Mouse (Mus musculus) forebrain, embryonic 11.5 days (tissue): ENCODE data around the gene Tfeb. TPM values are rescaled to one million over a fixed set of nuclear protein-coding genes. Genes with fewer than 3 reads are reported as not detected.

ENCODE experiments used
- ATAC-seq: fragments of 200-750 bp; cut with Nextera tagmentation; replicated peaks from 2 replicates; pipeline ENCODE4 v1.8.0; 2017; ENCODE audit warnings: moderate TSS enrichment; ENCODE audit not compliant: low FRiP score
- DNase-seq: peaks from one replicate; pipeline ENCODE4 v3.0.0-alpha.2; 2017; ENCODE audit warnings: low spot score
- H3K27ac ChIP-seq: fragments of 300-500 bp; sonication (generic); 2 replicates; pipeline ENCODE4 v1.5.1; 2014; ENCODE audit warnings: low read depth, low read length
- H3K27me3 ChIP-seq: fragments of 300-500 bp; sonication (generic); 2 replicates; pipeline ENCODE4 v1.6.1; 2014; ENCODE audit warnings: mild to moderate bottlenecking, low read length, mixed read lengths; ENCODE audit not compliant: control insufficient read depth, insufficient read depth
- H3K36me3 ChIP-seq: fragments of 300-500 bp; sonication (generic); 2 replicates; pipeline ENCODE4 v1.6.1; 2014; ENCODE audit warnings: mild to moderate bottlenecking, low read length, moderate library complexity, mixed read lengths; ENCODE audit not compliant: control insufficient read depth, insufficient read depth
- H3K4me1 ChIP-seq: fragments of 300-500 bp; sonication (generic); replicated peaks from 2 replicates; pipeline ENCODE4 v1.6.1; 2014; ENCODE audit warnings: low read length, mixed read lengths; ENCODE audit not compliant: control insufficient read depth, insufficient read depth
- H3K4me2 ChIP-seq: fragments of 300-500 bp; sonication (generic); 2 replicates; pipeline ENCODE4 v1.6.1; 2014; ENCODE audit warnings: low read depth, mild to moderate bottlenecking, low read length, moderate library complexity, mixed read lengths; ENCODE audit not compliant: severe bottlenecking
- H3K4me3 ChIP-seq: fragments of 300-500 bp; sonication (generic); 2 replicates; pipeline ENCODE4 v1.5.1; 2014; ENCODE audit warnings: low read depth, low read length
- H3K9ac ChIP-seq: fragments of 300-500 bp; sonication (generic); 2 replicates; pipeline ENCODE4 v1.6.1; 2014; ENCODE audit warnings: low read length
- H3K9me3 ChIP-seq: fragments of 300-500 bp; sonication (generic); 2 replicates; pipeline ENCODE4 v1.6.1; 2016; ENCODE audit warnings: low read length, mixed read lengths; ENCODE audit not compliant: control insufficient read depth
- WGBS: fragments of 180-500 bp; shearing (Covaris S2); extraction: QIAGEN DNeasy Blood & Tissue Kit; methylation state at CpG from one replicate; pipeline ENCODE4 v1.1.7; 2014; 5-methylcytosine and 5-hydroxymethylcytosine counted together
- polyA plus RNA-seq: library from polyadenylated mRNA; unstranded; fragments of >200 nt; fragmentation: Nextera tagmentation; extraction: Ambion mirVana; gene quantifications from 2 replicates; pipeline ENCODE4 v1.2.1, GENCODE M21; 2014

The Tfeb gene
- polyA plus RNA-seq, 1 experiment from 2014 or later = 1.9 TPM

GRCm38 (mm10) chr17:47796156-47796816 is 59.5 kb downstream of the Tfeb start:
- Histone ChIP-seq H3K36me3 (no peaks in the 10 kb centered on the region), H3K4me3 (no peak overlapping the region), H3K4me1 (peaks cover 2% of the 10 kb centered on the region; the same call in 1 of the 2 replicates), H3K27me3 (no peaks in the 10 kb centered on the region), H3K4me2 (no peak overlapping the region), H3K9me3 (no peaks in the 10 kb centered on the region), H3K9ac (no peak overlapping the region), H3K27ac (no peak overlapping the region)
- peak; percentile 34; the same call in 1 of the 2 replicates for ATAC-seq
- no peak for DNase-seq
- WGBS = 61% methylated on average over 16 of the region's 16 CpGs

- DNase-seq (no peak), ATAC-seq (no peak)
- Histone ChIP-seq H3K36me3 (no peaks in the 10 kb centered on the region), H3K9me3 (no peaks in the 10 kb centered on the region), H3K27me3 (peaks cover under 1% of the 10 kb centered on the region; the same call in 1 of the 2 replicates), H3K4me2 (no peak overlapping the region), H3K27ac (no peak overlapping the region), H3K9ac (no peak overlapping the region), H3K4me1 (peaks cover 2% of the 10 kb centered on the region; the same call in 1 of the 2 replicates), H3K4me3 (no peak overlapping the region)
- 76% methylated on average over 4 of the region's 4 CpGs for WGBS
These were observed 60.1 kb downstream of the Tfeb start for GRCm38 (mm10) chr17:47796968-47797367.

DNA sequence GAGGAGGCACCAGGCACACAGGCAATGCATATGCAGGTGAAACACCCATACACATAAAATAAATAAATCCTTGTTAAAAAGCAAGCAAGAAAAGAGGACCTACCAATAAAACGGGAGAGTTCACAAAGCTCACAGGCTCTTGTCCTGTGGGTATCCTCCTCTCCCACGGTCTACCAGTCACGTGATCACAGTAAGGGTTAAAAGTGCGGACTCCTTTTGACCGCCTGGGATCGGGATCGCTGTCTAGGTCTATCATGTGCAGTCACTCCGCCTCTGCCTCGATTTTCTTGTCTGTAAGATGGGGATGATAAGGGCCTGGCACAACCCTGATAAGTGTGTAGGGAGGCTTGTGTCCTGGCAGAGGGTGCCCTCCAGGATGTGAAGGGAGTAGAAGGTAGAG is 60.6 kb downstream of the Tfeb start:
- H3K9me3 ChIP-seq = no peaks in the 10 kb centered on the region
- WGBS = 85% methylated on average over 9 of the region's 9 CpGs
- no peak for DNase-seq
- H3K27me3 ChIP-seq = peaks cover 2% of the 10 kb centered on the region; the same call in 1 of the 2 replicates
- H3K4me1 ChIP-seq = peaks cover 2% of the 10 kb centered on the region; the same call in 1 of the 2 replicates
- no peak overlapping the region for H3K4me3 ChIP-seq
- ATAC-seq = no peak
- no peak overlapping the region for H3K4me2 ChIP-seq
- H3K27ac ChIP-seq = no peak overlapping the region
- no peak overlapping the region for H3K9ac ChIP-seq
- no peaks in the 10 kb centered on the region for H3K36me3 ChIP-seq

DNA sequence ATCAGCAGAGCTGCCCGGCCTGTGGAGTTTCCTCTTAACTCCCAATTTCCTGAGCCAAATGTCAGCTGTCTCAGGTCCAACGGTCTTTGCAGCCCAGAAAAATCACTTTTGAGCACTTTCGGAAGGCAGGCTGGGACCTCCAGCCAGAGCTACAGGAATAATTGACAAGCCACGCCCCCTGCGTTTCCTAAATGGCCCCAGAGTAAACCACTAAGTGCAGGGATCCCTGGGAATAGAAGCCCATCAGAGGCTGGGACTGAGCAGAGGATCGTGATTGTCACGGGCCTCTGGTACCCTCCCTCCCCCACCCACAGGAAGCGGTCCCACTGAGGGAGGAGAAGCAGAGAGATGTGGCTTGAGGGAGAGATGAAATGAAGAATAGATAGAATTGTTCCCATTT is 66.0 kb downstream of the Tfeb start:
- 18% methylated on average over 8 of the region's 8 CpGs for WGBS

GRCm38 (mm10) chr17:47803662-47804061 is 66.8 kb downstream of the Tfeb start:
- Histone ChIP-seq H3K4me1 (peaks cover 12% of the 10 kb centered on the region), H3K9me3 (no peaks in the 10 kb centered on the region), H3K27ac (no peak overlapping the region), H3K27me3 (peaks cover 2% of the 10 kb centered on the region; the same call in 1 of the 2 replicates), H3K36me3 (no peaks in the 10 kb centered on the region), H3K4me3 (no peak overlapping the region), H3K4me2 (no peak overlapping the region), H3K9ac (no peak overlapping the region)
- DNase-seq (no peak), ATAC-seq (no peak)
- 97% methylated on average over 4 of the region's 4 CpGs for WGBS

More for the DNA sequence above, 66.0 kb downstream of the Tfeb start:
- H3K4me1 ChIP-seq = peaks cover 12% of the 10 kb centered on the region
- peaks cover 2% of the 10 kb centered on the region; the same call in 1 of the 2 replicates for H3K27me3 ChIP-seq
- no peak overlapping the region for H3K27ac ChIP-seq
- no peaks in the 10 kb centered on the region for H3K36me3 ChIP-seq
- no peak for DNase-seq
- H3K9ac ChIP-seq = no peak overlapping the region
- H3K4me2 ChIP-seq = no peak overlapping the region
- no peak; the same call in 1 of the 2 replicates for ATAC-seq
- H3K4me3 ChIP-seq = no peak overlapping the region
- no peaks in the 10 kb centered on the region for H3K9me3 ChIP-seq

DNA sequence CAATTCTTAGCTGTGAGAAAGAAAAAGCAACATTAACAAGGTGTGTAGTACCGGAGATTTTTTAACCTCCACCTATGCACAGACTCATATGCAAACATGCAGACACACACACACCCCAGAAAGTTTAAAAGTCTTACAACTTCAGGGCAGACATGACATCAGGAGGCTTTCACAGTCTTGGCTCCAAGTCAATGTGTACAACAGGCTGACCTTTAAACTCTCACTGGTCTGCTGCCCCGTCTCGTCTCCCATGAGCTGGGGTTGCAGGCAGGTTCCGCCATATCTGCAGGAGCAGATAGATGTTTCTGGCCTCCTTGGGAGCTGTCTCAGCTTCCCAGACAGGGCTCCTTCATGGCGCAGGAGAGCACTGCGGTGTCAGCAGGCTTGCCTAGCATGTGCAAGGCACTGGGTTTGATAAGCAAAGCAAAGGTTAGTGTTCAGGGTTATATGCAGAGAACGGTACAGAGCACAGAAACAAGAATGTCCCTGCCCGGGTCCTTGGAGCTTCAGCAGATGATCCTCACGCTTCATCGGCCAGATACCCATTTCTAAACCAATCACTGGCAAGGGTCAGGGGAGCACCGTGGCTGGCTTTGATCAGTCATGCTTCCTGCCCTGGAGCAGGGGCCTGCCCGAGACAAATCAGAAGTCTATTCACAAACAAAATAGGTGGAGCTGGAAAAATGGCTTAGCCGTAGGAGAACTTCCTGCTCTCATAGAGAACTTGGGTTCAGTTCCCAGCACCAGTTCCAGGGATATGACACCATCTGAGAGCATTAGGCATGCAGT is 68.4 kb downstream of the Tfeb start:
- no peak for DNase-seq
- Histone ChIP-seq H3K9ac (no peak overlapping the region), H3K4me2 (no peak overlapping the region), H3K27me3 (peaks cover 2% of the 10 kb centered on the region; the same call in 1 of the 2 replicates), H3K36me3 (no peaks in the 10 kb centered on the region), H3K4me1 (peaks cover 12% of the 10 kb centered on the region), H3K4me3 (no peak overlapping the region), H3K27ac (no peak overlapping the region), H3K9me3 (no peaks in the 10 kb centered on the region)
- WGBS = 35% methylated on average over 13 of the region's 13 CpGs
- no peak for ATAC-seq

- ATAC-seq (no peak), DNase-seq (no peak)
- Histone ChIP-seq H3K36me3 (no peaks in the 10 kb centered on the region), H3K27me3 (peaks cover 2% of the 10 kb centered on the region; the same call in 1 of the 2 replicates), H3K4me3 (no peak overlapping the region), H3K4me2 (no peak overlapping the region), H3K9ac (no peak overlapping the region), H3K9me3 (no peaks in the 10 kb centered on the region), H3K4me1 (peaks cover 15% of the 10 kb centered on the region), H3K27ac (no peak overlapping the region)
- 75% methylated on average over 9 of the region's 9 CpGs for WGBS
These were observed 69.4 kb downstream of the Tfeb start for GRCm38 (mm10) chr17:47806230-47806629.

GRCm38 (mm10) chr17:47811265-47811800 is 74.5 kb downstream of the Tfeb start:
- 36% methylated on average over 15 of the region's 15 CpGs for WGBS
- Histone ChIP-seq H3K4me3 (no peak overlapping the region), H3K27me3 (peaks cover 4% of the 10 kb centered on the region; the same call in 1 of the 2 replicates), H3K27ac (no peak overlapping the region), H3K9ac (no peak overlapping the region), H3K4me1 (peaks cover 11% of the 10 kb centered on the region; the same call in 1 of the 2 replicates), H3K4me2 (no peak overlapping the region), H3K36me3 (no peaks in the 10 kb centered on the region), H3K9me3 (no peaks in the 10 kb centered on the region)
- ATAC-seq = no peak
- DNase-seq = peak; percentile 53
